Mouse (Mus musculus): Measurements from ENCODE around the gene Tomm40. TPM values are rescaled to one million over a fixed set of nuclear protein-coding genes. Genes with fewer than 3 reads are reported as not detected.
A peak's percentile ranks its signal among the peaks of the same experiment; 100 is the strongest.

The Tomm40 gene
- total and polyA plus RNA-seq, 2 experiments from 2014 or later: 151 to 172 TPM

GRCm38 (mm10) chr7:19718297-19718952 is 3.2 kb upstream of the Tomm40 start:
- H3K27me3 ChIP-seq (ENCODE audit: insufficient read depth, low read length): no peaks in the 10 kb centered on the region
- no peak overlapping the region for H3K4me3 ChIP-seq (ENCODE audit: low read length)
- 93% methylated on average over 5 of the region's 5 CpGs for WGBS
- ATAC-seq (no peak), DNase-seq (ENCODE audit: low spot score) (no peak)
- 0 out of 2 replicates have a peak, but pooled peaks cover 2% of the 10 kb centered on the region for H3K9me3 ChIP-seq (ENCODE audit: low read length)
- H3K36me3 ChIP-seq (ENCODE audit: insufficient read depth, low read length): no peaks in the 10 kb centered on the region
- TF ChIP-seq CTCF (IDR thresholded peaks at IDR 0.05; ENCODE audit: low read depth): no peak
- H3K4me2 ChIP-seq (ENCODE audit: low read depth, low read length): no peak overlapping the region
- H3K4me1 ChIP-seq (ENCODE audit: insufficient read depth, low read length): peaks cover 9% of the 10 kb centered on the region; the same call in 1 of the 2 replicates
- no peak overlapping the region for H3K27ac ChIP-seq
- no peak overlapping the region for H3K9ac ChIP-seq (replicated peaks; ENCODE audit: low read length)

- Histone ChIP-seq H3K4me3 (ENCODE audit: low read length) (no peak overlapping the region), H3K4me2 (ENCODE audit: low read depth, low read length) (no peak overlapping the region), H3K27ac (peak overlapping the region; percentile 87; the same call in 1 of the 2 replicates), H3K4me1 (ENCODE audit: insufficient read depth, low read length) (peaks cover 9% of the 10 kb centered on the region; the same call in 1 of the 2 replicates), H3K27me3 (ENCODE audit: insufficient read depth, low read length) (no peaks in the 10 kb centered on the region), H3K36me3 (ENCODE audit: insufficient read depth, low read length) (no peaks in the 10 kb centered on the region), H3K9ac (replicated peaks; ENCODE audit: low read length) (no peak overlapping the region), H3K9me3 (ENCODE audit: low read length) (0 out of 2 replicates have a peak, but pooled peaks cover 2% of the 10 kb centered on the region)
- TF ChIP-seq CTCF (IDR thresholded peaks at IDR 0.05; ENCODE audit: low read depth): no peak
- WGBS: 88% methylated on average over 4 of the region's 4 CpGs
- no peak for DNase-seq (ENCODE audit: low spot score)
- ATAC-seq: no peak
Observed at GRCm38 (mm10) chr7:19717346-19717745, 2.1 kb upstream of the Tomm40 start.

- WGBS: 83% methylated on average over 2 of the region's 2 CpGs
Observed at GRCm38 (mm10) chr7:19716822-19717221, 1.6 kb upstream of the Tomm40 start.

GRCm38 (mm10) chr7:19716055-19716682 is 931 bp upstream of the Tomm40 start:
- ATAC-seq: no peak
- peak overlapping the region; percentile 49 for H3K4me2 ChIP-seq (ENCODE audit: low read depth, low read length)
- WGBS: 4% methylated on average over 18 of the region's 18 CpGs

More at GRCm38 (mm10) chr7:19716822-19717221, 1.6 kb upstream of the Tomm40 start:
- Histone ChIP-seq H3K36me3 (ENCODE audit: insufficient read depth, low read length) (peaks cover 4% of the 10 kb centered on the region; the same call in 1 of the 2 replicates), H3K4me1 (ENCODE audit: insufficient read depth, low read length) (peaks cover 9% of the 10 kb centered on the region; the same call in 1 of the 2 replicates), H3K9ac (replicated peaks; ENCODE audit: low read length) (peak overlapping the region; percentile 46; the same call in 1 of the 2 replicates), H3K4me3 (ENCODE audit: low read length) (no peak overlapping the region), H3K9me3 (ENCODE audit: low read length) (0 out of 2 replicates have a peak, but pooled peaks cover 2% of the 10 kb centered on the region), H3K27ac (peak overlapping the region; percentile 87), H3K4me2 (ENCODE audit: low read depth, low read length) (peak overlapping the region; percentile 49), H3K27me3 (ENCODE audit: insufficient read depth, low read length) (no peaks in the 10 kb centered on the region)
- no peak for DNase-seq (ENCODE audit: low spot score)
- TF ChIP-seq CTCF (IDR thresholded peaks at IDR 0.05; ENCODE audit: low read depth): no peak
- no peak for ATAC-seq

GRCm38 (mm10) chr7:19714836-19715235 is 402 bp downstream of the Tomm40 start:
- peak overlapping the region; percentile 95 for H3K4me2 ChIP-seq (ENCODE audit: low read depth, low read length)
- DNase-seq (ENCODE audit: low spot score): peak; percentile 15
- H3K27me3 ChIP-seq (ENCODE audit: insufficient read depth, low read length): no peaks in the 10 kb centered on the region
- H3K36me3 ChIP-seq (ENCODE audit: insufficient read depth, low read length): peaks cover 12% of the 10 kb centered on the region; the same call in 1 of the 2 replicates
- H3K27ac ChIP-seq: peak overlapping the region; percentile 91
- no peaks in the 10 kb centered on the region for H3K9me3 ChIP-seq (ENCODE audit: low read length)
- peak overlapping the region; percentile 98 for H3K9ac ChIP-seq (replicated peaks; ENCODE audit: low read length)
- WGBS: under 1% methylated on average over 39 of the region's 39 CpGs
- H3K4me3 ChIP-seq (ENCODE audit: low read length): peak overlapping the region; percentile 98
- TF ChIP-seq CTCF (IDR thresholded peaks at IDR 0.05; ENCODE audit: low read depth): no peak
- no peak for ATAC-seq
- H3K4me1 ChIP-seq (ENCODE audit: insufficient read depth, low read length): peaks cover 9% of the 10 kb centered on the region; the same call in 1 of the 2 replicates

More at GRCm38 (mm10) chr7:19716055-19716682, 931 bp upstream of the Tomm40 start:
- Histone ChIP-seq H3K36me3 (ENCODE audit: insufficient read depth, low read length) (peaks cover 10% of the 10 kb centered on the region; the same call in 1 of the 2 replicates), H3K4me3 (ENCODE audit: low read length) (peak overlapping the region; percentile 18), H3K27me3 (ENCODE audit: insufficient read depth, low read length) (no peaks in the 10 kb centered on the region), H3K27ac (peak overlapping the region; percentile 87), H3K9ac (replicated peaks; ENCODE audit: low read length) (peak overlapping the region; percentile 46), H3K9me3 (ENCODE audit: low read length) (0 out of 2 replicates have a peak, but pooled peaks cover 2% of the 10 kb centered on the region), H3K4me1 (ENCODE audit: insufficient read depth, low read length) (peaks cover 9% of the 10 kb centered on the region; the same call in 1 of the 2 replicates)
- DNase-seq (ENCODE audit: low spot score): no peak
- TF ChIP-seq CTCF (IDR thresholded peaks at IDR 0.05; ENCODE audit: low read depth): no peak

GRCm38 (mm10) chr7:19713598-19713997 is 1.6 kb downstream of the Tomm40 start:
- H3K9me3 ChIP-seq (ENCODE audit: low read length): no peaks in the 10 kb centered on the region
- H3K27me3 ChIP-seq (ENCODE audit: insufficient read depth, low read length): no peaks in the 10 kb centered on the region
- no peak overlapping the region for H3K9ac ChIP-seq (replicated peaks; ENCODE audit: low read length)
- no peak overlapping the region for H3K4me2 ChIP-seq (ENCODE audit: low read depth, low read length)
- no peak for TF ChIP-seq CTCF (IDR thresholded peaks at IDR 0.05; ENCODE audit: low read depth)
- no peak overlapping the region for H3K27ac ChIP-seq
- WGBS: 89% methylated on average over 9 of the region's 9 CpGs
- no peak overlapping the region for H3K4me3 ChIP-seq (ENCODE audit: low read length)
- DNase-seq (ENCODE audit: low spot score) (no peak), ATAC-seq (no peak)
- H3K4me1 ChIP-seq (ENCODE audit: insufficient read depth, low read length): peaks cover 9% of the 10 kb centered on the region; the same call in 1 of the 2 replicates
- H3K36me3 ChIP-seq (ENCODE audit: insufficient read depth, low read length): peaks cover 24% of the 10 kb centered on the region; the same call in 1 of the 2 replicates

Data from hindbrain, postnatal 0 days (tissue).